Mouse (Mus musculus): ENCODE data around the gene Nkain4.

Nkain4 gene

DNA sequence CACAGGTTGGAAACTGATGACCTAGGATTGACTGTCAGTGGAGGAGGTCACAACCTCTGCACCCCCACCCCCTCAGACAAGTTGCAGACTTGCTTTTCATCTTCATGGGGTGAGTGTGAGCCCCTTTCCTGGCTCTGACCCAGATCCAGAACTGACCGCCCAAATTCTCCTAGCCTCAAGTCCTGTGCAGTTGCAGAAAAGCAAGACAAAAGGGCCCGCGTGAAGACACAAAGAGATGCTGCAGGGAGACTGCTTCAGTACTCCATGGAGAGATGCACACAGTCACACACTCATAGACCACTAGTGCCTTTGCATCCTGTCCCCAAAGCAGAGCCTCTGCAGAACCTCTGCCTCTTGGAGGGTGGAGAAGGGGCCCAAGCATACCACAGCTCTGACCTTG lies 59.2 kb downstream of the Nkain4 start:
- in situ Hi-C loops (cut with MboI, MseI), result no loop called here

DNA sequence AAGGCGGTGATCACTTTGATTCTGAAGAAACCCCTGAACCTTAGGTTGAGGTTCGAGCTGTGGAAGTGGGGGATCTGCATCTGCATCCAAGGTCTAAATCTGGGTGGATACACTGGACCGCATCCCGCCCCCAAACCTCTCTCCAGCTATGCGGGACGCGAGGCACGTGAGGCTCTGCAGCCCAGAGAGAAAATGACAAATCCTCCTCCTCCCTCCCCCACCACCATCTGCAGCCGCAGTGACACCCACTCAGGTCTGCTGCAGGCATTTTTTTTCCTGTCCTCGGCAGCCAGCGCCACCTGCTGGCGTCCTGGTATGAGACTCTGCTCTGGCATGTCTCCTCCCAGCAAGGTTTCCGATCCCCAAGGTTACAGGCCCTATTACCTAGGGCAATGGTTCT lies 59.8 kb downstream of the Nkain4 start:
- in situ Hi-C loops (cut with MboI, MseI), result no loop called here

DNA sequence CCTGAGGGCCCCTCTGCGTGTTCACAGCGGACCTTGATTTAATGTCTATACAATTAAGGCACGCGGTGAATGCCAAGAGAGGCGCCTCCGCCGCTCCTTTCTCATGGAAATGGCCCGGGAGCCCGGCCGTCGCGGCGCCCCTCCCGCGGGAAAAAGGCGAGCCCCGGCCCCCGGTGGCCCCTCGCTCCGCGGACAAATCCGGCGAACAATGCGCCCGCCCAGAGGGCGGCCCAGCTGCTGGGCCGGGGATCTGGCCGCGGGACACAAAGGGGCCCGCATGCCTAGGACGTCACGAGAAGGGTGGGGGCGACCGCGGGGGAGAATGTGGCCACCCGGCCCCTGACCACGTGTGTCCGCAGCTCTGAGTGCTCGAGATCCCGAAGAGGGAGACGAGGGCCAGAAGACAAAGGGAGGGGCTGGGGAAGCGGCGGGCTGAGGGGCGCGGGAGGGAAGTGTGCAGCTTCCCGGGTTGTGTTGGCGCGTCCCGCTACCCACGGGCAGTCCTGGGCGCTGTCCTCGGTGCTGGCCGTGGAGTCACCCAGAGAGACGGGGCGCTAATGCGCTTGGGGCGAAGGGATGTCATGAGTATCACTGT lies 60.4 kb downstream of the Nkain4 start:
- in situ Hi-C loops (cut with MboI, MseI), result no loop called here

DNA sequence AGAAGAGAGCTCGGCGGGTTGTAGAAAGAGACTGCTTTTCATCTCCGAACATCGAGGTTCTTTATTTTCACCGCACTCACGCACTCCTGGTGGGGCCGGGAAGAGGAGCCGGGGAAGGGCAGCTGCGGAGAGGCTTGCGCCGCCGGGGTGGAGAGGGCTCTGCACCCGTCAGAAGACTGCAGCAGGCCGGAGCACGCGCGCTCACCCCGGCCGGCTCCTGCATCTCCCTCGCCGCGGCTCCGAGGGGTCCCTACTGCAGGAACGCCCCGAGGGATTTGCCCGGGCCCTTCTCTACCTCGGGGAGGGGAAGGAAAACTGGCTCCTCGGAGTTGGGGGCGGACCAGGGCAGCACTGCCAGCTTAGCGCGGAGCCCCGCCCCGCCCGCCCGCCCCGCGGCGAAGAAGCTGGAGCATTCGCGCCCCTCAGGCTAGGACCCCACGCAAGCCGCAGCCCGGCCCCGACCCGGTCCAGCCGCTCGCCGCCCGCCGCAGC lies 60.9 kb downstream of the Nkain4 start:
- in situ Hi-C loops (cut with MboI, MseI), result no loop called here

DNA sequence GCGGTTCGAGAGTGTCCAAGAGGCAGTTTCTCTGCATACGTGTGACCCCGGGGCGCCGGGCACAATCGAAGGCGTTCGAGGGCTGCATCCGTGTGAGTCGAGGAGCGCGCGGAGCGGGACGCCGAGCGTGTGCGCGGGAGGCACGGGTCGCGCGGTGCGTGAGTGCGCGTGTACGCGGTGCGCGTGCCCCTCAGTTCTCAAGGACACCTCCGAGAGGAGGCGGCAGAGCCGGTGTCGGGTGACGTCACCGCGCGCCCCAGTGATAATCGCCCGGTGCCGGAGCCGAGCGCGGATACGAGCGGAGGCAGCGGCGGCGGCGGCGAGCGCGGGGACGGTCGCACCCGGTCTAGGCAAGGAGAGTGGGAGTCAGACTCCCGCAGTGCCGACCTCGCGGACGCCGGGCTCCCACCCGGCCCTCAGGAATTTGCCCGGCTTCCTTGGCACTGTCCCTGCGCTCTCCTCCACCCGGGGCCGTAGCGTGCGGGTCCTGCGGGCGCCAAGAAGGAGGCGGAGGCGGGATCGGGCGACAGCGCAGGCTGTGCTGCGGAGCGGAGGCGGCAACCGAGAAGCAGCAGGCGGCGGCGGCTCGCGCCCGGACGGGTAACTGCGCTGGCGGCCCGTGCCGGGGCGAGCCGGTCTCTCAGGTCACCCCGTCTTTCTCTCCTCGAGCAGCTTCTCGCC lies 61.5 kb downstream of the Nkain4 start:
- in situ Hi-C loops (cut with MboI, MseI), result no loop called here

DNA sequence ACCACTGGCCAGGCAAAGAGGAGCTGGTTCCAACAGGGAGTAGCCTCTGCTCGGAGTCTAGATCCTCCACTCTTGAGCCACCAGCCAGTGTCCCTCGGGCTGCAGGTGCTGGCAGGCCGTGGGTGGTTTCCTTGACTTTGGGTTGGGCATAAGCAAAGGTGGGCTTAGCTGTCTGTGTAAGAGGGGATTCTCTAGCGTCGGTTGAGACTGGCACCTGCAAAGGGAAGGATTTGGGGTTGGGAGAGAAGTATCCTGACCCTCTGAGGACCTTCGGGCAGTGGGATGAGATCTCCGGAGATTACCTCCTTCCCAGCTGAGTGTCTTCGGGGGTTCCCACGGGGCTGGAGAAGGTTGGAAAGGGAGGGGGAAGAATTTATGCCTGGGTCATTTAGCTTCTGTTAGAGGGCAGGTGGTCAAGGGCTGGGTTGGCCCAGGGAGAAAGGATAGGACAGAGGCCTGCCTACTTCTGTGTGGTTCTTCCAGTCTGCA lies 62.6 kb downstream of the Nkain4 start:
- in situ Hi-C loops (cut with MboI, MseI), result no loop called here

DNA sequence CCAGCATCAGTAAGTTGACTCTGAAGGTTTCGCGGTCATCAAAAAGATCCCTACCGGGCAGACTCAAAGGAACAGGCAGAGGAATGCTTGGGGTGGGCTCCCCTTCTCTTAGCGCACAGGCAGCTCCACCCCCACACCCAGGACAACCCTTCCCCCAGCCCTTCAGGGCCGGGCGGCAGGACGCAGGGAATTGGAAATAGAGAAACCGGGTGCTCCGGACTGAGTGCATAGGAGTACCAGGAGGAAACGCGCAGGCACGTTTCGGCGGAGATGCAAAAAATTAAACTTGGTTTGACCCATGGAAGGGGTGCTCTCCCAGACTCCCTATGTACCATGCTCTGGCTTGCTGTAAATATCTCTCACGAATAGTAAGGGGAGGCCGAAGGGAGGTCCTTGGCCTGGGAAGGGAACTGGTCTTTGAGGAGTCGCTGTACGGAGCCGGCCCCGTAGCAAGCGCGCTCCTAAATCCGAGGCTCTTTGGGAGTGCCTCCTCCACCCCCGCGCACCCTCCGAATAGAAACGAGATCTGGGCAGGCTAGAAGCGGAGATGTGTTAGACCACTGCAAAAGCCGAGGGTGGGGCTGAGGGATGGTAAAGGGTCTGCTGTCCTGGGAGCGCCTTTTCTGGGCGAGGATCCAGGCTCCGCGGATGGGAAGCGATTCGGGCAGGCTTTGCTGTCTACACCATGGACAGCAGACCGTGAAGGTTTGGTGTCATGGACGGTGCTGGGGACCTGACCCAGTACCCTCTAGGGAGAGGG lies 63.2 kb downstream of the Nkain4 start:
- in situ Hi-C loops (cut with MboI, MseI), result no loop called here

DNA sequence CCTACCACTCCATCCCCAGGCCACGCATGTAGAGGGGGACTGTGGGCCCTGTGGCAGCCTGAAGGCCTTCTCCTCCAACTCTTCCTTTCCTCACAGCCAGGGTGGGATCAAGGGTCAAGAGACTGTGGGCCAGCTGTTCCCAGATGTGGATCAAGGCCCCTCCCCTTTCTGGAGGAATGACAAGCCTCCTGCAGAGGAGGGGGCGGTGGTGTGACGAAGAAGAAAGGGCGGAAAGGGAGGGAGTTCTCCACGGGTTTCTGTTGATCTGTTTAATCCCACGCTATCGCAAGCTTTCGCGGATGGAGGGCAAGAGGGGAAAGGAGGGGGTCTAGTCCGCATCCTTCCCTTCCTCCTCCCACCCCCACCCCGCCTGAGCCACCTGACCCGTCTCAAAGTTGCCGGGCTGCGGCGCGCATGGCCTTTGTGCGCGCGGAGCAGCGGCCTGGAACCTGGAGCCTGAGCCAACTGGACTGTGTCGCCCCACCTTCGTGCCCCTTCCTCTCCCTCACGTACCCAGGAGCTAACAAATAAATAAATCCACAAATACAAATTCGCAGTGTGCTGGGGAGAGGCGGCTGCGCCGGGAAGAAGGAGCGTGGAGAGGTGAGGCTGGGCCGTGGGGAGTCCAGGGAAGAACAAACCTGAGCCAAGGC lies 64.0 kb downstream of the Nkain4 start:
- in situ Hi-C loops (cut with MboI, MseI), result no loop called here

DNA sequence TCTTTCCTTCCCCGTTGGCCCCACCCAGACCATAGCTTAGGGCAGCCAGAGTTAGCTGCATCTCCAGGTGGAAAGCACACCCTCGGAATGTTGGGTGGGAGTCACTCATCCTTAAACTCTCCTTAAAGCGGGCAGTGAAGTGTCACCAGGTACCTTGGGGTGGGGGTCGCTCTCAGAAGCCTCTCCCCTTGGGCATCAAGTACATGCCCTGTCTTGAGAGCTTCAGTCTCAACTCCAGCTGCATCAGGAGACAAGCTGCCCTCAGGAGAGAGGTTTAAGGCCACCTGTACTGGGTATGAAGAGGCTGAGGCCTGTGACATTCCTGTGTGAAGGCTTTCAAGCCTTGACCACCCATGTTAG lies 64.6 kb downstream of the Nkain4 start:
- in situ Hi-C loops (cut with MboI, MseI), result loop anchor here in 1 of 2 experiments (5.0 kb wide), 1 partner anchor 93 kb away; no protein-coding TSS in a partner anchor

DNA sequence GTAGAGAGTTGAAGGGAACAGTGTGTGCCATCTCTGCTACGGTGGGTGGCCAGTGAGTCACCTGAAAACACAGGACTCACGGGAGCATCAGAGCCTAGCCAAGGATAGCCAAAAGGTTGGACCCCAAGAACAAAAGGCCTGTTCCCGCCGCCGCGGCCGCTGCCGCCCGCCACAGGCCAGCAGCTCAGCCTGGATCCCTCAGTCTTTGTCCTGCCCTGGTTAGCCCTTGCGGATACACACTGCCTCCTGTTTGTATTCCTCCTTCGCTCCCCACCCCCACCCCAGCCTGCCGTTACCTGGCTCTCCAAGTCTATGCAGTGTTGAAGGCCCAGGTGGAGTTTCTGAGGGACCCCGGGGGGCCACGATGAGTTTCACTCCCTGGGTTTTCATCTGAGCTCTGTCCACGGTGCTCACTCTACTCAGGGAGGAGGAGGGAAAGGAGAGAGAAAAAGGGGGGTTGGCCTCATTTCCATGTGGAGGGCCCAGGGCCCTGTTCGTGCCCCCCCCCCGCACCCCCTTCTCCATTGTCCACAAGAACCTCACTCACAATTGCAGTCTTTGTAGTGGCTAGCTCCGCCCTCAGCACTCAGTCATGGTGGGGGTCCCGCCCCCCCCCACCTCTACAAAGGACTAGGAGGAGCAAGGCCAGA lies 65.1 kb downstream of the Nkain4 start:
- in situ Hi-C loops (cut with MboI, MseI), result loop anchor here in 1 of 2 experiments (5.0 kb wide), 1 partner anchor 92 kb away; no protein-coding TSS in a partner anchor

DNA sequence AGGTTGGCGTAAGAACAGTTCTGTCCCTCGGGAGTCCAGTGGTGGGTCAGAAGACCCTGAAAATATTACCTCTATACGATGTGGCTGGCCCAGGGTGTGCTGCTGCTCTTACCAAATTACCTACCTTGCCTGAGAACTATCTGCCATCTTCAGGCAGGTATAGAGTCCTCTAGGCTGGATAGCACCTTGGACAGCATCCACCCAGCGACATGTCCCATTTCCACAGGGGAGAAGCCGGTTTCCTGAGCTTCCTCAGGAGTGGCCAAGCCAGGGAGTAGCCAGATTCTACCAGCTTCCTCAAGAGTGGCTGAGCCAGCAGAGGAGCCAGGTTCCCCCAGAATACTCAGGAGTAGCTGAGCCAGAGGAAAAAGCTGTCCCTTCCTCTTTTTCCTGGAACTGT lies 69.2 kb downstream of the Nkain4 start:
- in situ Hi-C loops (cut with MboI, MseI), result loop anchor here in 1 of 2 experiments (5.0 kb wide), 1 partner anchor 88 kb away; no protein-coding TSS in a partner anchor

Data from T-helper 17 cell (primary cell).